Mouse (Mus musculus) ES-E14 (cell line): ENCODE data around the gene Pard3b. TPM values are rescaled to one million over a fixed set of nuclear protein-coding genes. Genes with fewer than 3 reads are reported as not detected.

Experiments used
- DNase-seq: peaks from one replicate; pipeline ENCODE4 v3.0.0-alpha.2; 2013; ENCODE audit warnings: low read depth, low spot score
- H3K27ac ChIP-seq: 2 replicates; pipeline ENCODE4 v1.5.1; 2012; ENCODE audit warnings: low read depth, mild to moderate bottlenecking, low read length, moderate library complexity, mixed read lengths; ENCODE audit not compliant: poor library complexity, insufficient read depth, severe bottlenecking
- H3K36me3 ChIP-seq: 2 replicates; pipeline ENCODE4 v1.6.1; 2012; ENCODE audit warnings: mild to moderate bottlenecking, low read length, moderate library complexity, mixed read lengths; ENCODE audit not compliant: control insufficient read depth, poor library complexity, insufficient read depth, severe bottlenecking
- H3K4me1 ChIP-seq, 2 experiments: fragments of 150-350 bp in 1 of 2; sonication (generic) in 1 of 2; 2 replicates each; pipeline ENCODE4 v1.6.1; 2012; ENCODE audit warnings: low read length in 2 of 2, mild to moderate bottlenecking in 1 of 2, mixed read lengths in 1 of 2; ENCODE audit not compliant: control insufficient read depth in 2 of 2, insufficient read depth in 2 of 2, poor library complexity in 1 of 2
- H3K4me3 ChIP-seq, 2 experiments: fragments of 150-350 bp in 1 of 2; sonication (generic) in 1 of 2; 2 replicates each; pipeline ENCODE4 v1.5.1; 2012; ENCODE audit warnings: low read length in 2 of 2, low read depth in 1 of 2, mild to moderate bottlenecking in 1 of 2, mixed read lengths in 1 of 2; ENCODE audit not compliant: insufficient read depth in 1 of 2, poor library complexity in 1 of 2, severe bottlenecking in 1 of 2
- H3K9ac ChIP-seq: 2 replicates; pipeline ENCODE4 v1.6.1; 2012; ENCODE audit warnings: low read depth, mild to moderate bottlenecking, low read length, mixed read lengths; ENCODE audit not compliant: poor library complexity, insufficient read depth, severe bottlenecking
- H3K9me3 ChIP-seq: fragments of 150-350 bp; sonication (generic); 2 replicates; pipeline ENCODE4 v1.6.1; 2012; ENCODE audit warnings: low read depth, mild to moderate bottlenecking, low read length; ENCODE audit not compliant: control insufficient read depth, insufficient read depth
- CHD2 ChIP-seq: IDR thresholded peaks from 2 replicates; pipeline ENCODE4 v1.6.1; 2014; ENCODE audit warnings: mild to moderate bottlenecking, low read depth, low read length, inconsistent platforms
- HCFC1 ChIP-seq: IDR thresholded peaks from 2 replicates; pipeline ENCODE4 v1.6.1; 2012; ENCODE audit warnings: low read length, inconsistent platforms, borderline replicate concordance; ENCODE audit not compliant: insufficient read depth
- MAFK ChIP-seq: IDR thresholded peaks from 2 replicates; pipeline ENCODE4 v1.6.1; 2014; ENCODE audit warnings: mild to moderate bottlenecking, low read depth, low read length, inconsistent platforms; ENCODE audit not compliant: insufficient read depth
- ZC3H11A ChIP-seq: IDR thresholded peaks from 2 replicates; pipeline ENCODE4 v1.6.1; 2012; ENCODE audit warnings: low read depth, mild to moderate bottlenecking, inconsistent platforms, low read length, borderline replicate concordance
- ZNF384 ChIP-seq: IDR thresholded peaks from 2 replicates; pipeline ENCODE4 v1.6.1; 2012; ENCODE audit warnings: low read depth, low read length, inconsistent platforms
- in situ Hi-C, 2 experiments: fragments of 600-800 bp; cut with MboI; formaldehyde crosslinking; loops; one replicate each; pipeline ENCODE4 v1.15.1; 2025; ENCODE audit warnings: low sequenced_read_pairs in 2 of 2, inconsistent platforms in 1 of 2; ENCODE audit not compliant: unreplicated experiment in 2 of 2
- total RNA-seq: library from RNA; depleted of rRNA; stranded (reverse); fragments of 300-350 nt; gene quantifications from 2 replicates; pipeline ENCODE4 v1.2.3, GENCODE M21; 2012

Pard3b gene
- total RNA-seq, 1 experiment, result 0.49 TPM

DNA sequence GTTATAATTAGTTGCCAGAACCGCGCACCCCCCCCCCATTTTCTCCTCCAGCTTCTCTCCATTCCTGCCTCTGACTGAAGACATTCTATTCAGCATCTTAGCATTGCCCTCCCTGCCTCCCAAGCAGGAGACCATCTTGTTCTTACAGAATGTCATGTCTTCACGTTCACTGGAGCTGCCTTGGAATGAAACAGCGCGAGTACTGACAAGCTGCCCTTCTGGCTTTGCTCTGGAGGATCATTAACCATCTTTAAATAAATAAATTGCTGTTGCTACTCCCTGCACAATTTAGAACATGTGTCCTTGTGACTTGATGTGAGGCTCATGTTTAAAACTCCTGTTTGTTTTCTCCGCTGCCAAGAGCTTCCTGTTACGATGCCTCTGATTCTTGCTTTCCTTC, 432.5 kb downstream of the Pard3b start:
- Histone ChIP-seq H3K4me1 (no peaks in the 10 kb centered on the region), H3K36me3 (no peaks in the 10 kb centered on the region), H3K4me3 (no peak overlapping the region), H3K9me3 (no peaks in the 10 kb centered on the region), H3K9ac (no peak overlapping the region), H3K27ac (no peak overlapping the region)
- no peak for DNase-seq
- TF ChIP-seq CHD2, result no peak
- TF ChIP-seq MAFK, result no peak
- no peak for TF ChIP-seq ZC3H11A
- TF ChIP-seq HCFC1, result no peak
- TF ChIP-seq ZNF384, result no peak
- in situ Hi-C loops, result no loop called here

DNA sequence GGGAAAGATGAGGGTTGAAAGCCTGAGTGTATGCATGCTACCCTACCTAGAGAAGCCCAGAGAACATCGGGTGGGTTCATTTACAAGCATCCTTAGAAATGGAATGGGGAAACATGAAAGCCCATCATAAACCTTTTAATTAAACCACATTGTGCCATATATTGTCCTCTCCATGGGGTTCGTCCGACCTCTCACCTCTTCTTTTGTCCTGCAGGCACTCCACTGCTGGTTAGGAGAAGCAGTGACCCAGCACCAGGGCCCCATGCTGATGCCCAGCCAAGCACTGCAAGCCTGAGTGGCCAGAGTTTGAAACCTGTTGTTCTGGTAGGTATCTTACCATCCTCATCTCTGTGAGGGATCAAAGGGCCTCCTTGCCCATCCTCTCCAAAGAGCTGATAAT, 437.5 kb downstream of the Pard3b start:
- no peaks in the 10 kb centered on the region for H3K36me3 ChIP-seq
- no peaks in the 10 kb centered on the region for H3K4me1 ChIP-seq
- TF ChIP-seq ZC3H11A (no peak), HCFC1 (no peak), ZNF384 (no peak), CHD2 (no peak)
- H3K27ac ChIP-seq, result no peak overlapping the region
- no peak overlapping the region for H3K4me3 ChIP-seq
- H3K9me3 ChIP-seq, result no peaks in the 10 kb centered on the region
- in situ Hi-C loops, result no loop called here
- DNase-seq, result no peak
- H3K9ac ChIP-seq, result no peak overlapping the region

DNA sequence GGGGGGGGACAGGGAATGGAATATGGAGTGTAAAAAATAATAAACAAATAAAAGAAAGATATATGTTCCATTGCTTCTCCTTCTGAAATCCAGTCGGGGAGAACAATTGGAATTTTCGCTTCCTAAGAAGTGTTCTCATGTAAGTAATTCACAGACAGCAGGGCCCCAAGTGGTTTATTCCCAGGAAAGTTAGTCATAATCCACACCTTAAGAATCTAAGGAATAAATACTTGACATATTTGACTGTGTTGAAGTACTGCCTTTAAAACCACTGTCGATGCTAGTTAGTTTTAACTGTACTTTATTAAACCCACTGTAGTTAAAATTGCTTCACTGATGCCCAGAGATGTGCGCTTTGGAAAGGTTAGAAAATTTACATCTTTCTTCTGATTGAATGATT, 442.5 kb downstream of the Pard3b start:
- no peak for DNase-seq
- Histone ChIP-seq H3K36me3 (no peaks in the 10 kb centered on the region), H3K27ac (no peak overlapping the region), H3K4me3 (no peak overlapping the region), H3K9ac (no peak overlapping the region), H3K9me3 (no peaks in the 10 kb centered on the region), H3K4me1 (no peaks in the 10 kb centered on the region)
- TF ChIP-seq MAFK (no peak), CHD2 (no peak), ZC3H11A (no peak), HCFC1 (no peak), ZNF384 (no peak)
- in situ Hi-C loops, result no loop called here

DNA sequence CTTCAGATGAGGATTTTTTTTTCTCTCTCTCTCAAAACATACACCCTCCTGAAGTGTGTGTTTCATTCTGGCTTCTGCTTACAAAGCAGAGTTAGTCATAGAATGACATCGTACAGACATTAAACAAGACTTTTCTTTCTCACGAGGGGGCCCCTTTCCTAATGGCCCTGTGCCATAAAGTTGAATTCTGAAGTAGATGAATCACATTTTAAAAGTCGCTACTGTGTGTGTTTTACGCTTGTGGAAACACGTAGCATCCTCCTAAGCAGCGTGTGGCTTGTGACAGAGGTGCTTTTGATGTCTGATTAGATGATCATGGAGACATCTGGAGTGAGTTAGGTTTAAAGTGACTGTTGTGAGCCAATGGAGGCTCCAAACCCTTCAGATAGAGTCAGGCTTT, 447.4 kb downstream of the Pard3b start:
- no peaks in the 10 kb centered on the region for H3K36me3 ChIP-seq
- H3K9ac ChIP-seq, result no peak overlapping the region
- no peak for DNase-seq
- no peak overlapping the region for H3K27ac ChIP-seq
- no peaks in the 10 kb centered on the region for H3K4me1 ChIP-seq
- in situ Hi-C loops, result no loop called here
- no peaks in the 10 kb centered on the region for H3K9me3 ChIP-seq
- TF ChIP-seq ZNF384 (no peak), HCFC1 (no peak), CHD2 (no peak), ZC3H11A (no peak), MAFK (no peak)
- no peak overlapping the region for H3K4me3 ChIP-seq

DNA sequence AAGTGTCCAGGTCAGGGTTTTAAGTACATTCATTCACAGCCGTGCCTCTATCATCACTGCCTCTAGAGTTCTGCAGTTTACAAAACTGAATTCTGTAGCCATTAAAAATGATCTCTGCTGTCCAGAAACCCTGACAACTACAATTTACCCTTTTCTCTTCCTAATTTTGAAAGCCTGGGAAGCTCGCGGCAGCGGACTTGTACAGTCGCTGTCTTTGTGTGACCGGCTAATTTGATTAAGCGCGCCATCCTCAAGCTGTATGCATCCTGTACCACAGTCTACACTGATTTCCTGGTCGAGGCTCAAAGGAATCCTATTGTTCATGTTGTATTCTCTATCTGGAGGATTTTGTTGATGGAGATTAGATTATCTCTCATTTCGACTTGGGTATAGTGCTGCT, 448.8 kb downstream of the Pard3b start:
- Histone ChIP-seq H3K4me1 (no peaks in the 10 kb centered on the region), H3K4me3 (no peak overlapping the region), H3K9ac (no peak overlapping the region), H3K36me3 (no peaks in the 10 kb centered on the region), H3K9me3 (no peaks in the 10 kb centered on the region), H3K27ac (no peak overlapping the region)
- no peak for DNase-seq
- TF ChIP-seq MAFK, result no peak
- no peak for TF ChIP-seq ZC3H11A
- in situ Hi-C loops, result no loop called here
